Mouse (Mus musculus) embryonic facial prominence, embryonic 15.5 days (tissue): ENCODE measurements around the gene Trim11. TPM values are rescaled to one million over a fixed set of nuclear protein-coding genes. Genes with fewer than 3 reads are reported as not detected.

Experiments
- ATAC-seq: fragments of 200-750 bp; cut with Nextera tagmentation; 2 replicates; pipeline ENCODE4 v1.8.0; 2017; ENCODE audit warnings: low read depth, moderate TSS enrichment; ENCODE audit not compliant: insufficient number of reproducible peaks, low FRiP score, low TSS enrichment
- H3K27ac ChIP-seq: fragments of 300-500 bp; sonication (generic); replicated peaks from 2 replicates; pipeline ENCODE4 v1.5.1; 2015; ENCODE audit warnings: mild to moderate bottlenecking, inconsistent platforms
- H3K27me3 ChIP-seq: fragments of 300-500 bp; sonication (generic); 2 replicates; pipeline ENCODE4 v1.6.1; 2015; ENCODE audit warnings: inconsistent platforms
- H3K36me3 ChIP-seq: fragments of 300-500 bp; sonication (generic); 2 replicates; pipeline ENCODE4 v1.6.1; 2015; ENCODE audit warnings: mild to moderate bottlenecking, inconsistent platforms
- H3K4me1 ChIP-seq: fragments of 300-500 bp; sonication (generic); 2 replicates; pipeline ENCODE4 v1.6.1; 2015; ENCODE audit warnings: inconsistent platforms
- H3K4me2 ChIP-seq: fragments of 300-500 bp; sonication (generic); replicated peaks from 2 replicates; pipeline ENCODE4 v1.6.1; 2015; ENCODE audit warnings: mild to moderate bottlenecking, inconsistent platforms
- H3K4me3 ChIP-seq: fragments of 300-500 bp; sonication (generic); replicated peaks from 2 replicates; pipeline ENCODE4 v1.5.1; 2015; ENCODE audit warnings: mild to moderate bottlenecking, inconsistent platforms
- H3K9ac ChIP-seq: fragments of 300-500 bp; sonication (generic); 2 replicates; pipeline ENCODE4 v1.6.1; 2015; ENCODE audit warnings: inconsistent platforms
- H3K9me3 ChIP-seq: fragments of 300-500 bp; sonication (generic); replicated peaks from 2 replicates; pipeline ENCODE4 v1.6.1; 2016; ENCODE audit warnings: inconsistent platforms
- WGBS: fragments of 180-500 bp; shearing (Covaris S2); methylation state at CpG from one replicate; pipeline ENCODE4 v1.1.7; 2015; 5-methylcytosine and 5-hydroxymethylcytosine counted together
- polyA plus RNA-seq: library from polyadenylated mRNA; unstranded; fragments of >200 nt; fragmentation: Nextera tagmentation; extraction: Ambion mirVana; gene quantifications from 2 replicates; pipeline ENCODE4 v1.2.1, GENCODE M21; 2015

Trim11 gene
- polyA plus RNA-seq, 1 experiment from 2014 or later = 23.3 TPM

- no peak overlapping the region for H3K27ac ChIP-seq
- no peak for ATAC-seq
These were observed 19.4 kb upstream of the Trim11 start for GRCm38 (mm10) chr11:58958536-58958935.

GRCm38 (mm10) chr11:58959186-58959825 lies 18.6 kb upstream of the Trim11 start:
- H3K9me3 ChIP-seq = no peaks in the 10 kb centered on the region
- H3K36me3 ChIP-seq = peaks cover 4% of the 10 kb centered on the region; the same call in 1 of the 2 replicates
- peak overlapping the region; percentile 50 for H3K4me3 ChIP-seq
- no peak for ATAC-seq
- H3K4me2 ChIP-seq = peak overlapping the region; percentile 84
- 28% methylated on average over 15 of the region's 15 CpGs for WGBS
- H3K27ac ChIP-seq = no peak overlapping the region
- H3K4me1 ChIP-seq = peaks cover 28% of the 10 kb centered on the region
- H3K27me3 ChIP-seq = peaks cover 15% of the 10 kb centered on the region
- peak overlapping the region; percentile 29; the same call in 1 of the 2 replicates for H3K9ac ChIP-seq

More at GRCm38 (mm10) chr11:58958536-58958935, 19.4 kb upstream of the Trim11 start:
- Histone ChIP-seq H3K9ac (no peak overlapping the region), H3K4me2 (no peak overlapping the region), H3K36me3 (peaks cover 4% of the 10 kb centered on the region; the same call in 1 of the 2 replicates), H3K9me3 (no peaks in the 10 kb centered on the region), H3K4me3 (no peak overlapping the region), H3K27me3 (peaks cover 14% of the 10 kb centered on the region), H3K4me1 (peaks cover 32% of the 10 kb centered on the region)
- 89% methylated on average over 6 of the region's 6 CpGs for WGBS

- H3K36me3 ChIP-seq = peaks cover 4% of the 10 kb centered on the region; the same call in 1 of the 2 replicates
- H3K9ac ChIP-seq = peak overlapping the region; percentile 29
- peak overlapping the region; percentile 84 for H3K4me2 ChIP-seq
- H3K27ac ChIP-seq = no peak overlapping the region; the same call in 1 of the 2 replicates
- 2% methylated on average over 40 of the region's 40 CpGs for WGBS
- H3K9me3 ChIP-seq = no peaks in the 10 kb centered on the region
- H3K4me3 ChIP-seq = peak overlapping the region; percentile 50
- H3K4me1 ChIP-seq = peaks cover 28% of the 10 kb centered on the region
- ATAC-seq = peak; percentile 64
- H3K27me3 ChIP-seq = peaks cover 15% of the 10 kb centered on the region
These were observed 17.9 kb upstream of the Trim11 start for GRCm38 (mm10) chr11:58959921-58960465.

GRCm38 (mm10) chr11:58961364-58962177 lies 16.3 kb upstream of the Trim11 start:
- no peaks in the 10 kb centered on the region for H3K9me3 ChIP-seq
- H3K4me2 ChIP-seq = no peak overlapping the region
- H3K9ac ChIP-seq = no peak overlapping the region
- WGBS = 62% methylated on average over 50 of the region's 50 CpGs
- H3K4me1 ChIP-seq = peaks cover 22% of the 10 kb centered on the region
- no peak overlapping the region for H3K4me3 ChIP-seq
- peaks cover 15% of the 10 kb centered on the region for H3K27me3 ChIP-seq
- H3K27ac ChIP-seq = no peak overlapping the region
- ATAC-seq = no peak
- H3K36me3 ChIP-seq = peaks cover 4% of the 10 kb centered on the region; the same call in 1 of the 2 replicates

GRCm38 (mm10) chr11:58963543-58963942 lies 14.3 kb upstream of the Trim11 start:
- ATAC-seq = no peak

GRCm38 (mm10) chr11:58964216-58964615 lies 13.7 kb upstream of the Trim11 start:
- 80% methylated on average over 7 of the region's 7 CpGs for WGBS

More at GRCm38 (mm10) chr11:58963543-58963942, 14.3 kb upstream of the Trim11 start:
- 36% methylated on average over 17 of the region's 17 CpGs for WGBS
- Histone ChIP-seq H3K36me3 (no peaks in the 10 kb centered on the region; the same call in 1 of the 2 replicates), H3K9me3 (no peaks in the 10 kb centered on the region), H3K9ac (no peak overlapping the region), H3K4me1 (peaks cover 8% of the 10 kb centered on the region; the same call in 1 of the 2 replicates), H3K4me2 (no peak overlapping the region), H3K27ac (no peak overlapping the region), H3K4me3 (no peak overlapping the region), H3K27me3 (peaks cover 15% of the 10 kb centered on the region)

GRCm38 (mm10) chr11:58965001-58965760 lies 12.7 kb upstream of the Trim11 start:
- H3K4me2 ChIP-seq = no peak overlapping the region
- H3K27ac ChIP-seq = no peak overlapping the region
- H3K9me3 ChIP-seq = no peaks in the 10 kb centered on the region
- no peaks in the 10 kb centered on the region for H3K4me1 ChIP-seq
- 42% methylated on average over 12 of the region's 12 CpGs for WGBS
- H3K9ac ChIP-seq = no peak overlapping the region
- H3K27me3 ChIP-seq = peaks cover 15% of the 10 kb centered on the region
- no peak overlapping the region for H3K4me3 ChIP-seq
- no peak for ATAC-seq
- H3K36me3 ChIP-seq = peaks cover 5% of the 10 kb centered on the region; the same call in 1 of the 2 replicates

More at GRCm38 (mm10) chr11:58964216-58964615, 13.7 kb upstream of the Trim11 start:
- Histone ChIP-seq H3K4me3 (no peak overlapping the region), H3K9me3 (no peaks in the 10 kb centered on the region), H3K9ac (no peak overlapping the region), H3K4me2 (no peak overlapping the region), H3K36me3 (no peaks in the 10 kb centered on the region; the same call in 1 of the 2 replicates), H3K4me1 (peaks cover 7% of the 10 kb centered on the region; the same call in 1 of the 2 replicates), H3K27ac (no peak overlapping the region), H3K27me3 (peaks cover 15% of the 10 kb centered on the region)
- ATAC-seq = no peak

GRCm38 (mm10) chr11:58967346-58967745 lies 10.5 kb upstream of the Trim11 start:
- no peak for ATAC-seq
- no peaks in the 10 kb centered on the region for H3K4me1 ChIP-seq
- no peaks in the 10 kb centered on the region for H3K9me3 ChIP-seq
- H3K36me3 ChIP-seq = peaks cover 9% of the 10 kb centered on the region; the same call in 1 of the 2 replicates
- no peak overlapping the region for H3K4me3 ChIP-seq
- no peak overlapping the region for H3K9ac ChIP-seq
- H3K27ac ChIP-seq = no peak overlapping the region
- WGBS = 95% methylated on average over 1 of the region's 1 CpGs
- no peak overlapping the region for H3K4me2 ChIP-seq
- peaks cover 3% of the 10 kb centered on the region for H3K27me3 ChIP-seq

GRCm38 (mm10) chr11:58968551-58968950 lies 9.3 kb upstream of the Trim11 start:
- Histone ChIP-seq H3K27ac (no peak overlapping the region), H3K9ac (no peak overlapping the region), H3K4me3 (no peak overlapping the region), H3K4me2 (no peak overlapping the region), H3K36me3 (peaks cover 9% of the 10 kb centered on the region; the same call in 1 of the 2 replicates), H3K27me3 (peaks cover 2% of the 10 kb centered on the region; the same call in 1 of the 2 replicates), H3K4me1 (no peaks in the 10 kb centered on the region), H3K9me3 (no peaks in the 10 kb centered on the region)
- ATAC-seq = no peak
- WGBS = 78% methylated on average over 7 of the region's 7 CpGs

GRCm38 (mm10) chr11:58969027-58969426 lies 8.9 kb upstream of the Trim11 start:
- Histone ChIP-seq H3K4me3 (no peak overlapping the region), H3K4me1 (no peaks in the 10 kb centered on the region), H3K9me3 (no peaks in the 10 kb centered on the region), H3K27me3 (no peaks in the 10 kb centered on the region), H3K36me3 (peaks cover 9% of the 10 kb centered on the region; the same call in 1 of the 2 replicates), H3K27ac (no peak overlapping the region), H3K9ac (no peak overlapping the region), H3K4me2 (no peak overlapping the region)
- no peak for ATAC-seq
- 82% methylated on average over 8 of the region's 8 CpGs for WGBS
